Mouse (Mus musculus): ENCODE measurements at regions not wholly inside any gene's neighbourhood (a gene's known extent, or its start where the extent isn't known, plus 50 kb on each side); places are given as distances from the start of the nearest gene placed in this dataset.

GRCm38 (mm10) chr1:107900913-107901312 lies 311.1 kb downstream of the Serpinb8 start:
- ATAC-seq (replicated peaks; ENCODE audit: low read depth, poor library complexity, severe bottlenecking): no peak

- ATAC-seq (replicated peaks; ENCODE audit: low read depth, poor library complexity, severe bottlenecking): no peak
Measured at GRCm38 (mm10) chr1:107908236-107909063, 318.6 kb downstream of the Serpinb8 start.

GRCm38 (mm10) chr1:107914671-107915590 lies 325.1 kb downstream of the Serpinb8 start:
- ATAC-seq (replicated peaks; ENCODE audit: low read depth, poor library complexity, severe bottlenecking): no peak

- no peak for ATAC-seq (replicated peaks; ENCODE audit: low read depth, poor library complexity, severe bottlenecking)
Measured at GRCm38 (mm10) chr1:107917037-107917436, 327.2 kb downstream of the Serpinb8 start.

GRCm38 (mm10) chr1:107941601-107942270 lies 351.9 kb downstream of the Serpinb8 start:
- ATAC-seq (replicated peaks; ENCODE audit: low read depth, poor library complexity, severe bottlenecking): no peak

GRCm38 (mm10) chr1:107946204-107946939 lies 356.6 kb downstream of the Serpinb8 start:
- ATAC-seq (replicated peaks; ENCODE audit: low read depth, poor library complexity, severe bottlenecking): no peak

- no peak for ATAC-seq (replicated peaks; ENCODE audit: low read depth, poor library complexity, severe bottlenecking)
Measured at GRCm38 (mm10) chr1:107950396-107950795, 360.6 kb downstream of the Serpinb8 start.

GRCm38 (mm10) chr1:107961009-107961408 lies 371.2 kb downstream of the Serpinb8 start:
- no peak for ATAC-seq (replicated peaks; ENCODE audit: low read depth, poor library complexity, severe bottlenecking)

GRCm38 (mm10) chr1:107975626-107976335 lies 386.0 kb downstream of the Serpinb8 start:
- ATAC-seq (replicated peaks; ENCODE audit: low read depth, poor library complexity, severe bottlenecking): no peak

GRCm38 (mm10) chr1:107977686-107978085 lies 387.9 kb downstream of the Serpinb8 start:
- no peak for ATAC-seq (replicated peaks; ENCODE audit: low read depth, poor library complexity, severe bottlenecking)

- no peak for ATAC-seq (replicated peaks; ENCODE audit: low read depth, poor library complexity, severe bottlenecking)
Measured at GRCm38 (mm10) chr1:107978411-107978810, 388.6 kb downstream of the Serpinb8 start.

GRCm38 (mm10) chr1:107985646-107986045 lies 395.8 kb downstream of the Serpinb8 start:
- no peak for ATAC-seq (replicated peaks; ENCODE audit: low read depth, poor library complexity, severe bottlenecking)

- no peak for ATAC-seq (replicated peaks; ENCODE audit: low read depth, poor library complexity, severe bottlenecking)
Measured at GRCm38 (mm10) chr1:107988076-107988475, 398.3 kb downstream of the Serpinb8 start.

GRCm38 (mm10) chr1:107993013-107993412 lies 403.2 kb downstream of the Serpinb8 start:
- ATAC-seq (replicated peaks; ENCODE audit: low read depth, poor library complexity, severe bottlenecking): no peak

GRCm38 (mm10) chr1:108023721-108024353 lies 434.0 kb downstream of the Serpinb8 start:
- no peak for ATAC-seq (replicated peaks; ENCODE audit: low read depth, poor library complexity, severe bottlenecking)

GRCm38 (mm10) chr1:108024705-108025104 lies 434.9 kb downstream of the Serpinb8 start:
- no peak for ATAC-seq (replicated peaks; ENCODE audit: low read depth, poor library complexity, severe bottlenecking)

GRCm38 (mm10) chr1:108026461-108026860 lies 436.7 kb downstream of the Serpinb8 start:
- no peak for ATAC-seq (replicated peaks; ENCODE audit: low read depth, poor library complexity, severe bottlenecking)

GRCm38 (mm10) chr1:108046194-108046593 lies 456.4 kb downstream of the Serpinb8 start:
- ATAC-seq (replicated peaks; ENCODE audit: low read depth, poor library complexity, severe bottlenecking): no peak
